Mouse (Mus musculus): ENCODE measurements around the gene Nipsnap1. TPM values are rescaled to one million over a fixed set of nuclear protein-coding genes. Genes with fewer than 3 reads are reported as not detected.

Nipsnap1 gene
- polyA plus RNA-seq, 1 experiment: 18.0 TPM

DNA sequence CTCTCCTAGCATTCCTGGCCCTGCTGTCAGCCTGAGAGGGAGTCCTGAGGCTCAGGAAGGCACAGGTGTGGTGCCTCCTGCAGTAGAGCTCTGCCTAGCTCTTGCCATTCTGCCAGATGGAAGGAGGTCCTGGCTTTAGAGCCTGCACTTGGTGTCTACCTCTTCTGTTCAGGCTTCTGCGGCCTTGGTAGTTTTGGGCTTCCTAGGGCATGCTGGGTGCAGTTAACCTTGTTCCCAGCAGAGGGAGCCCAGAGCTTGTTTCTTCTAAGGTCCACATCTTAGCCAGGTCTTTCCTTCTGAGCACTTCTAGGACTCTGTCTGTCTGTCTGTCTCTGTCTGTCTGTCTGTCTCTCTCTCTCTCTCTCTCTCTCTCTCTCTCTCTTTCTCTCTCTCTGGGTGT is 42.3 kb downstream of the Nipsnap1 start:
- no peak for TF ChIP-seq GATA1 (IDR thresholded peaks at IDR 0.05; ENCODE audit: low read length)

DNA sequence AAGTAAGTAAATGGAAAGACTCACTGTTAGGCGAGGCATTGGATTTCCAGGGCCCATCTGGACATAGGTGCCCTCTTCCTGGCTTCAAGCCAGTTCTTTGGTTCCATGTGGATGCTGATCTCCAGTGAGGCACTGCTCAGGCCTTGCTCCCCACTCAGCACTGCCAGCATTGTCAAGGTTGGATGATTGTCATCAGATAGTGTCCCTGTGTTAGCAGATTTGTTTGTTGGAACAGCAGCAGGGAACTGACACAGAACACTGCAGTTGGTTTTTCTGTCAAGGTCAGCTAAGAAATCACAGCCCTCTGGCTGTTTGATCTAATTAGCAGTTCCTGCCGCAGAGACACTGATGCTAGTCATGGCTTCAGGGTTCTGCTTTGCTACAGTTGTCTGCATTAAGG is 47.5 kb downstream of the Nipsnap1 start:
- TF ChIP-seq GATA1 (IDR thresholded peaks at IDR 0.05; ENCODE audit: low read length): no peak

DNA sequence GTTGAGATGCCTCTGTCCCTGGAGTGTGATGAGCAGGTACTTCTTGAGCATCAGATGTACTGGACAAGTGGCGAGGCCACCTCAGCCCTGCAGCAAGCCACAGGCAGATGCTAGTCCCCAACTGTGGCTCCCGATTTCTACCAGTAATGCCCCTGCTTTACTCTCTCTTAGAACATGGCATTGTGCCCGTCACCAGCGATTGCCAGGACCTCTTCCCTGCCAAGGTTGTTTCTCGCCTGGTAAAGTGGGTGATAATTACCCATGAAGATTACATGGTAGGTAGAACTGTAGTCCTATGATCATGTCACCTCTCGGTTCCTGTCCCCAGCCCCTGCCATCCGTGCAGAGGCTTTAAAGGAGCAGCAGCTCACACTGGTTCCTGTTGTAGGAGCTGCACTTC is 48.0 kb downstream of the Nipsnap1 start:
- TF ChIP-seq GATA1 (IDR thresholded peaks at IDR 0.05; ENCODE audit: low read length): no peak

- TF ChIP-seq GATA1 (IDR thresholded peaks at IDR 0.05; ENCODE audit: low read length): no peak
Observed at GRCm38 (mm10) chr11:4927224-4927623, 53.5 kb downstream of the Nipsnap1 start.

DNA sequence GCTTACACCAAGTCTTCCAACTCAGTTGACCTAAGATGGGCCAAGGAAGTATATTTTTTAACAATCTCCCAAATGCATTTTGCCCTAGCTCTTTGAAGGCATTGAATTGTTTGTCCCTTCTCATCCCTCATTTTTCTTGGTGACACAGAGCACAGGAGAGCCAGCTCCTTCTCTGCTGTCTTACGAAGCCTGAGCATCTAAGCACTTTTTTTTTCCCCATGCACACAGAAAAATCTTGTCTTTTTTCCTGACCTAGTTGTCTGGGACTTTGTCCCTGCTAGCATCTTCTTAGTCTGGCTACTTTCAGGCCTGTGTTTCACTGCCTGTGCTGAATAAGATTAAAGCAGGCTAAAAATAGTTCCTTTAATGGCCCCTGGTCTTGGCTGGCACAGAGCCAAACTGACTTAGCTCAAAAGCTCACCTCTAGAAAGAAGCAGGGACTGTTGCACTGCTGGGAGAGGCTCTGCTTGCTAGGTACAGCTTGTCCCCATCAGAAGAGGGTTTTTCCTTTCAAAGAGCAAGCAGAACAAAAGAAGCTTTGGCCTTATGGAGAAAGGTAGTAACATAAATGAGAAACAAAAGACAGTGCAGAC is 57.4 kb downstream of the Nipsnap1 start:
- TF ChIP-seq GATA1 (IDR thresholded peaks at IDR 0.05; ENCODE audit: low read length): no peak

- TF ChIP-seq GATA1 (IDR thresholded peaks at IDR 0.05; ENCODE audit: low read length): no peak
Observed at GRCm38 (mm10) chr11:4936243-4936642, 62.5 kb downstream of the Nipsnap1 start.

Other genes with a start within 250 kb of the Nipsnap1 start
- 55.8 and 57.4 TPM in 2 replicates for gene Ascc2, start 236.2 kb upstream of the Nipsnap1 start, polyA plus RNA-seq (2012)
- gene Uqcr10, start 169.6 kb upstream of the Nipsnap1 start, polyA plus RNA-seq (2012): 39.5 and 62.7 TPM in 2 replicates
- gene Zmat5, start 169.3 kb upstream of the Nipsnap1 start, polyA plus RNA-seq (2012): 83.6 and 121 TPM in 2 replicates
- gene Cabp7, start 127.2 kb upstream of the Nipsnap1 start, polyA plus RNA-seq (2012): 0.03 and 0.08 TPM in 2 replicates
- gene Nf2, start 24.4 kb upstream of the Nipsnap1 start, polyA plus RNA-seq (2012): 74.0 and 79.6 TPM in 2 replicates
- gene Thoc5, start 21.4 kb downstream of the Nipsnap1 start, polyA plus RNA-seq (2012): 4.3 and 9.9 TPM in 2 replicates
- gene Nefh, start 74.1 kb downstream of the Nipsnap1 start, polyA plus RNA-seq (2012): 66.7 and 95.2 TPM in 2 replicates
- 69.3 and 86.0 TPM in 2 replicates for gene Ap1b1, start 112.9 kb downstream of the Nipsnap1 start, polyA plus RNA-seq (2012)
- gene Rasl10a, start 184.2 kb downstream of the Nipsnap1 start, polyA plus RNA-seq (2012): 0.06 TPM in 2 replicates
- gene Gas2l1, start 191.4 kb downstream of the Nipsnap1 start, polyA plus RNA-seq (2012): 209 and 286 TPM in 2 replicates
- 38.4 and 49.6 TPM in 2 replicates for gene Rhbdd3, start 225.0 kb downstream of the Nipsnap1 start, polyA plus RNA-seq (2012)
- gene Ewsr1, start 225.3 kb downstream of the Nipsnap1 start, polyA plus RNA-seq (2012): 924 and 1,277 TPM in 2 replicates